Mouse (Mus musculus) megakaryocyte-erythroid progenitor cell, adult 5-6 weeks (primary cell): ENCODE data around the gene Bahd1. TPM values are rescaled to one million over a fixed set of nuclear protein-coding genes. Genes with fewer than 3 reads are reported as not detected.

ENCODE experiments used
- ATAC-seq: replicated peaks from 2 replicates; pipeline ENCODE4 v1.8.0; 2016; ENCODE audit warnings: mild to moderate bottlenecking, inconsistent platforms; ENCODE audit not compliant: severe bottlenecking, poor library complexity, low FRiP score, low TSS enrichment
- total RNA-seq, 2 experiments: library from RNA; stranded (forward) in 1 of 2; stranded (reverse) in 1 of 2; fragments of 200-1000, 215-1000 nt in 1 of 2; fragments of >200 nt in 1 of 2; fragmentation: Nextera tagmentation in 1 of 2; gene quantifications; 2 replicates each; pipeline ENCODE4 v1.2.3; 2014 to 2017

Gene Bahd1
- 11.9 and 13.9 TPM in 2 replicates for total RNA-seq (2014; fragmentation: Nextera tagmentation)
- total RNA-seq (2017), result 4.9 and 7.2 TPM in 2 replicates

- ATAC-seq, result no peak
Measured at GRCm38 (mm10) chr2:118899981-118900825, at the start of gene Bahd1. TSS of gene Bahd1 (plus strand) at chr2:118900377.

GRCm38 (mm10) chr2:118851756-118852155 lies 48.4 kb upstream of the Bahd1 start:
- no peak for ATAC-seq

GRCm38 (mm10) chr2:118861454-118862339 lies 38.5 kb upstream of the Bahd1 start, which contains the start of gene Ivd:
TSS of gene Ivd (plus strand) at chr2:118861954.
- peak; percentile 100 for ATAC-seq

GRCm38 (mm10) chr2:118862340-118862675 lies 37.9 kb upstream of the Bahd1 start:
- no peak for ATAC-seq

GRCm38 (mm10) chr2:118870601-118871000 lies 29.6 kb upstream of the Bahd1 start:
- no peak for ATAC-seq

- ATAC-seq, result no peak
Measured at GRCm38 (mm10) chr2:118871032-118871431, 29.1 kb upstream of the Bahd1 start.

DNA sequence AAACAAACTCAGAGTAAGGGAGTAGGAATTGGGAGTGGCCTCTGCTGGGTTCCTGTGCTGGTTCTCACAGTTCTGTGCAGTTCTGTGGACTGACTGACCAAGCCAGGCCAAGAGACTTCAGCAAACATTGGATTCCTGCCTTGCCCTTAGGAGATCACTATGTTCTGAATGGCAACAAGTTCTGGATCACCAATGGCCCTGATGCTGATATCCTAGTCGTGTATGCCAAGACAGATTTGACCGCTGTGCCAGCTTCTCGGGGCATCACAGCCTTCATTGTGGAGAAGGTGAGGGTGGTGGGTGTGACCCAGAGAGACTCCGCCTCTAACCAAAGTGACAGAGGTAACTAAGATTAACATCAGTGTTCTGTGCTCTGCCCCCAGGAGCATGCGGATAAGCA lies 27.2 kb upstream of the Bahd1 start:
- ATAC-seq, result no peak

DNA sequence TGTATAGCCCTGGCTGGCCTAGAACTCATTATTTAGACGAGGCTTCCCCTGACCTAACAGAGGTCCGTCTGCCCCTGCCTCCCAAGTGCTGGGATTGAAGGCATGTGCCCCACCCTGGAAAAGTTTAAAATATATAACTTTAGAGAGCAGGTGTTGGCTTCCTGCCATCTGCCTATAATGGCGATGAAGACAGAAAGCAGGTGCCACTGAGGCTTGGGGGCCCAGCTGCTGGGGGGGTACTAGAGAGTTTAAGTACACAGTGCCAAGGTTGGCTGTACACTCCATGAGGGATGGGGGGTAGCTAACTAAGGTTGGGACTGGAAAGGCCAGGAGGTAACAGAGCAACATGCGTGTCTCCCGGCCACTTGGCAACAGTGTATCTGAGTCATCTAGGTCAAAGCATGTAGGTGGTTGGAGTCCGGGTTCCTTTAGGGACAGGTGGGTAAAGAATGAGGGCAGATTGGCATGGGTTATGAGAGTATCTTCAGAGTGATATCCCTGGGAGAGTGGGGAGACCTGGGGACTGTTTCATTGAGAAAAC lies 26.2 kb upstream of the Bahd1 start:
- ATAC-seq, result no peak

DNA sequence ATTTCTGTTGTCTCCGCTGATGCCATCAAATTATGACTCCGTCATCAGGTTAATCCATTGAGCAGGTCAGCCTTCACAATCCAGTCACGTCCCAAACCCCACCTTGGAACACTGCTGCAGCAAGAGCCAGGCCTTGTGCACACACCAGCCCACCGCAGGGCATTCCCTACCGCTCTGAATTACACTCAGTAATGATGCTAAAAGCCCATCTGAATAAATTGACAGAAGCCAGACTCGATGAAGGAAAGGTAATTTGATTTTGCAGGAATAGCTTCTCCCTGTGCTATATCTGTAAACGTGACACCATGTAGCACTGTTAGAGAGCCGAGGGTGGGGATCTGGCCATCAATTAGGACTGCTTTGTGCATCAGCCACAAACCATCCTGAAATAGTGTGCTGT lies 24.9 kb upstream of the Bahd1 start:
- ATAC-seq, result no peak

GRCm38 (mm10) chr2:118876453-118876852 lies 23.7 kb upstream of the Bahd1 start:
- no peak for ATAC-seq

DNA sequence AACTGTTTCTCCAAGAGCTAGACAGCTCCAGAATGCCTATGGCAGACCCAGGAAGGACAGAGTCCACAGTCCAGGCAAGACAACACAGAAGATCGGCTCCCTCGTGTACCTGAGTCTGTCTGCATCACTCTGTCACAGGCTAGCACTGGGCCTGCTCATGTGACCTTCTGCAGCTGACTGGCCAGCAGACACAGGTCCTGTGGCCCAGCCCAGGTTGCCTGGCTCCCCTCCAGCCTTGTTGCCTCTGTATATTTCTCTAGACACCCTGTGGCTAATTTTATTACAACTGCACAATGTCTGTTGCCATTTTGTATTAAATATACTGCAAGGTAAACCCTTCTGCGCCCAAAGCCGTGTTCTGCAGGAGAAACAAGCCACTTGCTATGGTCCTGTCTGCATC lies 19.2 kb upstream of the Bahd1 start:
- ATAC-seq, result no peak

GRCm38 (mm10) chr2:118881956-118882355 lies 18.2 kb upstream of the Bahd1 start:
- ATAC-seq, result no peak

GRCm38 (mm10) chr2:118882840-118883679 lies 17.1 kb upstream of the Bahd1 start:
- peak; percentile 74 for ATAC-seq

DNA sequence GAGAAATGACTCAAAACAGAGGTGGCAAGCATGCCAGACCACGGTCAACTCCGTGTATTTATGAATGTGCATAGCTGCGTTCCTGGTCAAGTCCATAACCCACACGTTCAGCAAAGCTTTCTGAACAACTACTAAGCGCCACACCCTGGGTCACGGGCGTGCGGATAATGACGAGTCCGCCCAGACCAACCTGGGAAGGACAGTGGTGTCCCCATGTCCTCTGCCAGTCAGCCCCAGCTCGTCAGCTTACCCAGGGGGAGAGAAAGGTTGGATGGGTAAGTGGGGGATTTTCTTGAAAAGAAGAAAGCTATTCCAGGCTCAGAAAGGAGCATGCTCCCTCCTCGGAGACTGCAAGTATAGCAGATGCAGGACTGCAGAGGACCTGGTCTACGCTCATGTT lies 12.7 kb upstream of the Bahd1 start:
- ATAC-seq, result no peak

DNA sequence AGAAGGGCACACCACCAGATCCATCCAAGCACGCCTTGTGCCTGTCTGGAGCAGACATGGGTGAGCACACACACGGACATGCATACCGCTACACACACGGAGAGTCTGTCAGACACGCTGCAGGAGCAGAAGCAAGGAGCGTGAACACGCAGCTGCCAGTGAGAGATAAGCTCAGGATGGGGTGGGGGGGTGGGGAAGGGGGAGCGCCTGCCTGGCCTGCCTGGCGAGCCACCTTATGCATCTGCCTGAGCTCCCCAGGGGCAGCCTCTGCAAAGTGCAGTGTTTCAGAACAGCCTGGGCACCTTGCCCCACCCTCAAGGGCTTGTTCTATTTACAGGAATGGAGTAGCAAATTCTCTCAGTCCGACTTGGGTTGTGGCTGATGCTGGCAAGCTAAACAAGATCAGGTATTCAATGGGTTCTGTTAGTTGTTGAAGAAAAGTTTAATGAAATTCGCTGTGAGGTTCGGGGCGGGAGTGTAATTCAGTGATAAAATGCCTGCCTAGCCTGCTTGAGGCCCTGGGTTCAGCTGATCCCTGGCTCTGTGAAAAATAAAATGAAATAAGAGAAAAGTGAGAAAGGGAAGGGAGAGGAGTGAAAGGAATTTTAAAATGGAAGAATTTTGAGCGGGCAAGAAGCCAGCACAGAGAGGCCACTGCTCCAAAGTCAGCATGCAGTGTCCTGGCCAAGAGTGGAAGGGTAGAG lies 12.2 kb upstream of the Bahd1 start:
- peak; percentile 82 for ATAC-seq

DNA sequence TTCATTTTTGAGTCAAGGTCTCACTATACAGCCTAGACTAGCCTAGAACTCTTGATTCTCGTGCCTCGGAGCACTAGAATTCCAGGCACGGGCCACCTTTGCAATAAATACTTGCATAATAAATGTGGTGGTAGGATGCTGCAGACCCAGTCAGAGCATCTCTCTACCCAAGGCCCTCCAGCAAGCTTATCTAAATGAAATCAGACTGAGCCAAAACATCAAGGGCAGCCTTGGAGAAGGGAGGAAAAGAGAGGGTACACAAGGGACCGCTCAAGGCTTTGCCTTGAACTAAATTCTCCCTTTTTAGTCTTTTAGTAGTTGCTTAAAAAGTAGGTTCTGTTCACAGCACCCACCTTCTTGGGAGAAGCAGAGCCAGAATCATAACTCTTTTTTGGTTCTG lies 9.0 kb upstream of the Bahd1 start:
- ATAC-seq, result no peak

DNA sequence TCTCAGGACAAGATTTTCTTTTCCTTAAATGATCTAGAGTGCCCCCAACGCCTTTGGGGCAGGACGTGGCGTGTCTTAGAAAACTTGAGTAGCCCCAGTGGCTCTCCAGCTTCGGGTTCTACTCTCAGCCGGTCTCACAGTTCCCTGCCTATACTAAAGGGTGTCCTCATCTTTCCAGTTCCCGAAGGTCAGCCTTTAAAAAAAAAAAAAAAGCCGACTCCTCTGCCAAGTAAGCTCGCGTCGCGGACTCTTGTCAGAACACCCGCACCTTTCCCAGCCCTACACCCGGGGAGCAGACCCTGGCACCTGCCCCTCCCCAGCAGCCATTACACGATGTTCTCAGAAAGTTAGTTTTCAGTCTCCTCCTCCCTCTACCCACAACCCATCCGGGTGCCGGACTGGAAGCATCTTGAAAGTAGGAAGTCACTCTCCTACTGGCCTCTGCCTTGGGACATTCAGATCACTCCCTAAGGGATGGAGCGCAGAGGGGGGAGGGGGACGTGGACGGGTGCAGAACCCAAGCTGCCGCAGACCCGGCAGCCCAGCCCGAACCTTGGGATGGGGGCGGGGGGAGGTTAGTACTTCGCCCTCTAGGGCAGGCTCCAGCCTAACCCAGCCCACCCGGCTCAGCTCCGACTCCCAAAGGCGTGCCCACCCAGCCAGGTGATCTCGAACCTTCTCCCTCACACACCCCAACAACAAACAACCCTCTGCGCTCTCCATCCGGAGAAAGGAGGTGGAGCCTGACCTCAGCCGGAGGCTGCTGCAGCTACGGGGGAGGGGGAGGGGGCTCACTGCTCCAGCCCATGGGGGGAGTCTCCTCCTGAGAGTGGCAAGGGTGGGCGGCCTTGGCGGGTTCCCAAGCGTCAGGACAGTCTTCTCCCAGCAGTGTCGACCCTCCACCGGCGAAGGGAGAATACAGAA lies 3.9 kb upstream of the Bahd1 start:
- no peak for ATAC-seq

GRCm38 (mm10) chr2:118896914-118897291 lies 3.3 kb upstream of the Bahd1 start:
- no peak for ATAC-seq
